Mouse (Mus musculus) frontal cortex, adult 2 months (tissue): Measurements from ENCODE around the gene Gm20425. TPM values are rescaled to one million over a fixed set of nuclear protein-coding genes. Genes with fewer than 3 reads are reported as not detected.

Experiments
- DNase-seq, 2 experiments: peaks; one replicate each; pipeline ENCODE4 v3.0.0; 2022; ENCODE audit warnings: low spot score in 1 of 2; ENCODE audit errors: extremely low spot score in 1 of 2
- polyA plus RNA-seq: library from polyadenylated mRNA; depleted of rRNA; stranded (reverse); fragments of >200 nt; gene quantifications from 2 replicates; pipeline ENCODE4 v1.2.3, GENCODE M21; 2012

Gene Gm20425
- polyA plus RNA-seq, 1 experiment = not detected

DNA sequence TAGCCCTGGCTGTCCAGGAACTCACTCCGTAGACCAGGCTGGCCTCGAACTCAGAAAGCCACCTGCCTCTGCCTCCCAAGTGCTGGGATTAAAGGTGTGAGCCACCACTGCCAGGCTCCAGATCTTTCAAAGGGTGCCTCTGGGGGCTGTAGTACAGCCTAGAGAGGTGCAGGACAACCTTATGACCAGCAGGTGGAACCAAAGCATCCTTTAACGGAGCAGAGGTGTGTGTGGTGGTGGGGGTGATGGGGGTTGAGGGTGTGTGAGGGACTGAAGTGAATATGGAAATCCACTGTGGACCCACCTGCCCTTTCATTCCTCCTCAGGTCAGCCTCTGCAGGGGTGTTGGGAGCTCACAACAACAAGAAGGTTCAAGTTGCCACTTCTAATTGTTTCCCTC, 4.6 kb downstream of the Gm20425 start:
- DNase-seq = no peak

DNA sequence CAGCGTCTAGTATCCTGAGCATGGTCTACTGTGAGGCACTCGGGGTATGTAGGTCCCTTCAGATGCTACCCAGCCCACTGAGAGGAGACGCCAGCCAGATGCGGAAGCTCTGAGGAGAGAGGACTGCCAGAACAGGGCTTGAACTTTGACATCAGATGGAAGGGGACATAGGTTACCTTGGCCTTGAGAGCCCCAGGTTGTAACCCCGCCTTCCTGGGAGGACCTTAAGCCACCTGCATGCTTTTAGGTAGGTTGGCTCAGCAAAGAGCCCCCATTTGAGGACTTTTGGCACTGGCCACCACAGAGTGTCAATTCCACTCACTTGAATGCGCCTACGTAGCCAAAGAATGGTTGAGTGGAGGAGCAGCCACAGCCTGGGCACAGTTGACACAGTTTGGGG, 5.4 kb downstream of the Gm20425 start:
- DNase-seq = no peak

DNA sequence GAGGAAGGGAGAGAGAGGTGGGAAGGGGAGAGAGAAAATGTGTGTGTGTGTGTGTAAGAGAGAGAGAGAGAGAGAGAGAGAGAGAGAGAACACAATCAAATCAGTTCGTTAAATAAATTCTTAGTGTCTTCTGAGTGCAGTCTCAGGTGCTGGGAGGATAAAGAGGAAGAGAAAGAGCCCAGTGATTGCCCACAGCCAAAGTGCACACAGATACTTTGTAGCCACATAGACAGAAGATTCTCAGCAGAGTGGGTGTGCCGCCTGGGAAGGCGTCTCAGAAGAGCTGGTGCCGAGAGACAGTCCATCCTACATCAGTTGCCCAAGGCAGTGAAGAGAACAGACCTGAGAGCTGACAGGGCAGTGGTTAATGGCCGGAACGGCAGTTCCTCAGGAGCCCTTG, 15.8 kb downstream of the Gm20425 start:
- no peak for DNase-seq

GRCm38 (mm10) chr9:103213631-103214030, 16.5 kb downstream of the Gm20425 start:
- no peak for DNase-seq

- DNase-seq = peak in 1 of 2 experiments; percentile 47
Observed at GRCm38 (mm10) chr9:103212654-103213420, 17.3 kb downstream of the Gm20425 start.

- no peak for DNase-seq
Observed at GRCm38 (mm10) chr9:103208802-103209423, 21.2 kb downstream of the Gm20425 start.

- peak; percentile 45 to 80 for DNase-seq
Observed at GRCm38 (mm10) chr9:103207846-103208245, 22.3 kb downstream of the Gm20425 start.

DNA sequence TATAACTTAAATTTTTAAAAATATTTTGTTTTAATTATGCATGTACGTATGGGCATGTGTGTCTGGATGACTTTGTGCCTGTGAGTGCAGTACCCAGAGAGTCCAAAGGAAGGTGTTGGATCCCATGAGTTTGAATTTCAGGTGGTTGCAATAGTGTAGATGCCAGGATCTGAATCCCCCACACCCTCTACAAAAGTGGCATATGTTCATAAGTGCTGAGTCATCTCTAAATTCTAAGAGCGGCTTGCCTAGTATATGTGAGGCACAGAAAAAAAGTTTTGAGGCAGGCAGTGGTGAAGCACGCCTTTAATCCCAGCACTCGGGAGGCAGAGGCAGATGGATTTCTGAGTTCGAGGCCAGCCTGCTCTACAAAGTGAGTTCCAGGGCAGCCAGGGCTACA, 24.3 kb downstream of the Gm20425 start:
- DNase-seq = no peak

- peak; percentile 90 to 96 for DNase-seq
Observed at GRCm38 (mm10) chr9:103201561-103202260, 28.4 kb downstream of the Gm20425 start, which contains the start of gene Srprb. Srprb (minus strand) TSS chr9:103202137.

DNA sequence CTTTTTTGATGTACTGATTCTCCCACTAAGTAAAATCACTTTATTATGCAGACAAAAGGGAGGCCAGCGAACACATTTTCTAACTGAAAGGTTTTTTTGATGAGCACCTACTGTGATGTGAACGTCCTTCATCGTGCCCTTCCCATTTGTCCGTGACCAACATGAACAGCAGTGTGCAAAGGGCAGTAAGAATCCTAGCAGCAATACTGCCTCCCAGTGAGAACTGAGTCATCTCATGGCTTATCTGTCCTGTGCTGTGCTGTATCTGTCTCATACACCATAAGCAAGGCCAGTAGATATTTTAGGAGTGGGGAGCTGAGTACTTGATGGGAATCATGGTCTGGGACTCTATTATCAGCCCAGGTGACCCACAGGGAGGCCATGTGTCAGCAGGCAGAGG, 41.7 kb downstream of the Gm20425 start:
- DNase-seq = no peak

- DNase-seq = peak in 1 of 2 experiments; percentile 37
Observed at GRCm38 (mm10) chr9:103186747-103187146, 43.4 kb downstream of the Gm20425 start.

- DNase-seq = peak in 1 of 2 experiments; percentile 46
Observed at GRCm38 (mm10) chr9:103185946-103186345, 44.2 kb downstream of the Gm20425 start.

DNA sequence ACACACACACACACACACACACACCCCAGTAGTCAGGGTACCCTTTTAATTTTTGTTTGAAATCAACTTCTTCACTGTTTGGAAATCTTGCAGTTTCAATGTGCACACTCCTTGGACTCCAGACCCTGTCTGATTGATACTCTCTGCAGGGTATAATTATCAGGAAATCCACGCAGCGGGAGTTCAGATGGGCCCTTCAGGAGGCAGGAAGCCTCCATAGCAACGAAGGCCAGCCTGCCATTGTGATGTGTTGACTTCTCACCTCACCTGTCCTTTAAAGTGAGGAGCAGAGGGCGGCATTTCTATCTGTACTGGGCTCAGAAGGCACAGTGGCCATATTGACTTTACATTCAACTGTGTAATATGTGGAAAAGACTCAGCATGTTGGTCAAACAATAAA, 45.3 kb downstream of the Gm20425 start:
- DNase-seq = no peak

GRCm38 (mm10) chr9:103181886-103182285, 48.2 kb downstream of the Gm20425 start:
- DNase-seq = no peak

GRCm38 (mm10) chr9:103180807-103181565, 49.1 kb downstream of the Gm20425 start:
- peak in 1 of 2 experiments; percentile 56 for DNase-seq

- DNase-seq = peak in 1 of 2 experiments; percentile 25
Observed at GRCm38 (mm10) chr9:103180303-103180702, 49.8 kb downstream of the Gm20425 start.

- no peak for DNase-seq
Observed at GRCm38 (mm10) chr9:103175692-103176091, 54.4 kb downstream of the Gm20425 start.

DNA sequence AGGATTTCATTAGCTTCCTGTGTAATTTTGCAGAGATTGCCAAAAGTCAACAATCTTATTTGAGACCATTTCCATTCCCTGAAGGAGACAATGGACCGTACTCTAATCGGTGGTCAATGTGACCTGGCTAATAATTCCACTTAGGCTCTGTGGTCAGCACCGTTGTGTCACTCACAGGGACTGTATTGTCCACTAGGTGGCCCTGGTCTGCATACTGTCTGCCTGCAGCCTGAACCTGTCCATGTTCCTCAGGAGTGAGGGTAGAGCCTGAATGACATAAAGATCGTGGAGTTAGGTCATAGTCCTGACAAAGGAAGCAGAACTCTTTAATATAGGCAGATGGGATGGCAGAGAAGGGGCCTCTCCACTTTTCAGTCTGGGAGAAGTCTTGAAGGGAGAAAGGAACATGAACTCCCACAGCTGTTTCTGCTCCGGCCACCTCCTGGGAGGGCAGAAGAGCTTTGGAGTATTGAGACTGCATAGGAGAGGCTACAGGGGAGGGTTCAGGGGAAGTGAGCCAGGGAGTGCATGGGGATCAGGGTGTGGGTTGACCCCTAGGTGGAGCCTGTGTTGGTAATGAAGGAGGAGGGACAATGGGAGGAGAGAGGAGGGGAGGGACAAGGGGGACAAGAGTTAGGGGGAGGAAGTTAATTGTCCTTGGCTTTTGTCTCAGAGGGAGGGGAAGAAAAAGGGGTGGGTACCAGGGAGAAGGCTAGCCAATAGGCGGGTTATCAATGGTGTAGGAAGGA, 55.2 kb downstream of the Gm20425 start:
- DNase-seq = peak in 1 of 2 experiments; percentile 39

DNA sequence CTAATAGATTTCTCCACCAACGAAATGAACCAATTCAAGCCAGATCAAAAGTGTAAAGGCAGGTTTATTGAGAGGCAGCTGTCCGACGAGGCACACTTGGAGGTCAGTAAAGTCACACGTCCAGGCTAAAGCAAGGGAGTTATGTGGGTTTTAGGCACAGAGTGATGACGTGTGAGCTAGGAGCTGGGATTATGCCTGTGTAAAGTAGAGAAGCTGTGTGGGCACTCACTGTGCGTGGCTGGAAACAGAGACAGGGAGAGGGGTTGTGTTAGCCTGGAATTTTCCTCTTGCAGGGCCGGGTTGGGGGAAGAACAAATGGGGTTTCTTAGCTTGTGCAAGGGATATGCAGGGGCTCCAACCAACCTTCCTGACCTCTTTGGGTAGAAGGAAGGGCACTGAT, 61.3 kb downstream of the Gm20425 start:
- DNase-seq = peak in 1 of 2 experiments; percentile 54

DNA sequence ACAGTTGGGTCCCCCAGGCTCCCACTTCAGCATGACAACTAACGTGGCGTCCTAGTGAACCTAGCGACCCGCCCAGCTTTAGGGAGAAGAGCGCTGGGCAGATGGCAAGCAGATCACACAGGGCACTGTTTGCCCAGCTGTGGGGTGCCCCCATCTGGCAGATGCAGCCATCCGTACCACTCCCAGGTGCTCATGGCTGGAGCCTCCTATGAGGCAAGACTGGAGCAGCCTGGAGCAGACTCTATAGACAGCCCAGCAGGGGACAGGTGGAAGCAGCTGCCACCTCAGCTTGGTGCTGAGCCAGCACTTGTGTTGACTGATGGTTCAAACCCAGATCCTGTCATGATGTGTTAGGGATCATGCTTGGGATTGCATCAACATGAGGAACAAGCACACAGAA, 62.1 kb downstream of the Gm20425 start:
- no peak for DNase-seq
